Mouse (Mus musculus) kidney, postnatal 25 days (tissue): ENCODE measurements around the gene Usp21.

Experiments used
- DNase-seq, 2 experiments: peaks; one replicate each; pipeline ENCODE4 v3.0.0; 2021; ENCODE audit warnings: mixed read lengths in 2 of 2

Usp21 gene

GRCm38 (mm10) chr1:171284491-171284890 lies 3.3 kb downstream of the Usp21 start:
- no peak for DNase-seq

GRCm38 (mm10) chr1:171283188-171284160 lies 4.3 kb downstream of the Usp21 start:
- DNase-seq = no peak

GRCm38 (mm10) chr1:171282086-171282805 lies 5.5 kb downstream of the Usp21 start:
- DNase-seq = no peak

GRCm38 (mm10) chr1:171281528-171281923 lies 6.3 kb downstream of the Usp21 start:
- DNase-seq = peak; percentile 85 to 91

GRCm38 (mm10) chr1:171280916-171281527 lies 6.8 kb downstream of the Usp21 start, which contains the start of gene Ppox:
Gene Ppox (minus strand): TSS chr1:171281186.
- DNase-seq = peak; percentile 92 to 97

GRCm38 (mm10) chr1:171280250-171280915 lies 7.4 kb downstream of the Usp21 start:
- DNase-seq = peak; percentile 55 to 77

- peak in 1 of 2 experiments; percentile 23 for DNase-seq
Observed at GRCm38 (mm10) chr1:171279721-171280120, 8.1 kb downstream of the Usp21 start.

- no peak for DNase-seq
Observed at GRCm38 (mm10) chr1:171279012-171279705, 8.6 kb downstream of the Usp21 start.

- no peak for DNase-seq
Observed at GRCm38 (mm10) chr1:171278436-171278835, 9.4 kb downstream of the Usp21 start.

GRCm38 (mm10) chr1:171277736-171278135 lies 10.1 kb downstream of the Usp21 start:
- no peak for DNase-seq

GRCm38 (mm10) chr1:171276110-171276748 lies 11.6 kb downstream of the Usp21 start:
- peak in 1 of 2 experiments; percentile 33 for DNase-seq

- DNase-seq = peak in 1 of 2 experiments; percentile 33
Observed at GRCm38 (mm10) chr1:171275144-171275734, 12.6 kb downstream of the Usp21 start.

- peak in 1 of 2 experiments; percentile 28 for DNase-seq
Observed at GRCm38 (mm10) chr1:171274171-171274570, 13.6 kb downstream of the Usp21 start.

GRCm38 (mm10) chr1:171272086-171272485 lies 15.7 kb downstream of the Usp21 start:
- DNase-seq = no peak

- peak in 1 of 2 experiments; percentile 28 for DNase-seq
Observed at GRCm38 (mm10) chr1:171271622-171272021, 16.2 kb downstream of the Usp21 start.

- peak in 1 of 2 experiments; percentile 32 for DNase-seq
Observed at GRCm38 (mm10) chr1:171271196-171271595, 16.6 kb downstream of the Usp21 start.

- peak; percentile 77 to 91 for DNase-seq
Observed at GRCm38 (mm10) chr1:171270573-171270900, 17.3 kb downstream of the Usp21 start.

GRCm38 (mm10) chr1:171269848-171270572 lies 17.8 kb downstream of the Usp21 start, which contains the start of gene B4galt3:
Gene B4galt3 (plus strand): TSS chr1:171270328.
- DNase-seq = peak; percentile 97 to 98

GRCm38 (mm10) chr1:171268341-171268740 lies 19.4 kb downstream of the Usp21 start:
- DNase-seq = no peak
